Mouse (Mus musculus) spleen, adult 10 weeks (tissue): ENCODE results near the gene Rbm24. TPM values are rescaled to one million over a fixed set of nuclear protein-coding genes. Genes with fewer than 3 reads are reported as not detected.

ENCODE experiments used
- polyA plus RNA-seq: library from polyadenylated mRNA; stranded (reverse); fragments of 350-450 nt; fragmentation: Illumina TruSeq; extraction: RNeasy Lipid Tissue Mini Kit (QIAGEN cat#74804); gene quantifications from one replicate; pipeline ENCODE4 v1.2.3, GENCODE M21; 2015; ENCODE audit warnings: low replicate concordance; ENCODE audit not compliant: insufficient read depth

Rbm24 gene
- polyA plus RNA-seq = 0.87 TPM

DNA sequence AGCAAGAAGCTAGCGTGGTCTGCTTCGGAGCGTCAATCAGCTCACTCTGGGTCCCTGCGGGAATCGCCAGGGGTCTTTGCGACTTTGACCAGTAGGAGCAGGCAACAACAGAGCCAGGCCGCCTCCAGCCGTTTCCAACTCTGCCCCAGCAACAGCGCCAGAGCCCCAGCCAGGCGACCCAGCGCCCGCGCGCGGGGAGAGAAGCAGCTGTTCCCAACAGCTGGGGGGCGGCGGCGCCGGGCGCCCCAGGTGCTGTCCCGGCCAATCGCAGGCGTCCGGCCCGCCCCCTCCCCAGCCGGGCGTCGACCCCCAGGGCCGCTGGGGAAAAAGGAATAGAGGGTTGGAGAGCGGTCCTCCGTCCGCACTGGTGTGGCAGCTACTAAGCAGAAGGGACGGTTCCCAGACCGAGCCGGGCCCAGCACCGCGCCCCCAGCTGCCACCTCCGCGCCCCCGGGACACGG lies at the start of gene Rbm24:
TSS of gene Rbm24 (plus strand) at position 294 of the 461 bp plus-strand sequence.

Other genes with a start within 250 kb of the Rbm24 start
- gene Stmnd1, start 144.7 kb upstream of the Rbm24 start, polyA plus RNA-seq = not detected
- 1.7 TPM for gene Cap2, start 83.4 kb downstream of the Rbm24 start, polyA plus RNA-seq